13 mouse cellular contexts compared by ENCODE assay signal in genomic region chr2:179318046-179318445, GRCm38 (mm10).
"Had no signal": no experiment of that assay in that cellular context is flagged by ENCODE, and none has a peak within 500 bp of the region (broad histone marks: within the 10 kb centered on the region; RNA-seq: fewer than 3 reads in every experiment).

No protein-coding gene starts in this region.

- H3K4me1 ChIP-seq: liver, embryonic 13.5 days; midbrain, embryonic 13.5 days had no signal

- DNase-seq: kidney, postnatal 25 days; layer of hippocampus, adult 9-11 months; liver, embryonic 13.5 days; lung, embryonic 14.5 days; thymus, adult 2 months; thymus, postnatal 14 days; thymus, postnatal 4 days had no signal

- H3K27ac ChIP-seq: kidney, postnatal 0 days; layer of hippocampus, adult 2 months; liver, embryonic 13.5 days; macrophage; stomach, postnatal 0 days had no signal

- H3K36me3 ChIP-seq: liver, embryonic 13.5 days; midbrain, embryonic 13.5 days had no signal

- H3K9ac ChIP-seq: liver, embryonic 13.5 days; lung, embryonic 14.5 days; midbrain, embryonic 13.5 days had no signal

- ATAC-seq: lung, postnatal 0 days; midbrain, embryonic 13.5 days had no signal

- H3K4me3 ChIP-seq: layer of hippocampus, adult 2 months; liver, embryonic 13.5 days; midbrain, embryonic 13.5 days had no signal

- H3K9me3 ChIP-seq: liver, embryonic 13.5 days; midbrain, embryonic 13.5 days had no signal

- H3K27me3 ChIP-seq: liver, embryonic 13.5 days; midbrain, embryonic 13.5 days had no signal

- H3K4me2 ChIP-seq: liver, embryonic 13.5 days; lung, embryonic 14.5 days; midbrain, embryonic 13.5 days had no signal
